Mouse (Mus musculus) ES-Bruce4 (cell line): ENCODE measurements around the gene St3gal6. TPM values are rescaled to one million over a fixed set of nuclear protein-coding genes. Genes with fewer than 3 reads are reported as not detected.

Experiments used
- H3K27ac ChIP-seq: 2 replicates; pipeline ENCODE4 v1.5.1; 2012; ENCODE audit warnings: low read length, inconsistent platforms; ENCODE audit not compliant: insufficient read depth
- H3K27me3 ChIP-seq: 2 replicates; pipeline ENCODE4 v1.6.1; 2012; ENCODE audit warnings: mild to moderate bottlenecking, low read length, inconsistent platforms; ENCODE audit not compliant: control insufficient read depth, poor library complexity, insufficient read depth, severe bottlenecking
- H3K36me3 ChIP-seq: 2 replicates; pipeline ENCODE4 v1.6.1; 2012; ENCODE audit warnings: inconsistent platforms, mild to moderate bottlenecking, low read length, moderate library complexity; ENCODE audit not compliant: control insufficient read depth, poor library complexity, insufficient read depth, severe bottlenecking
- H3K4me1 ChIP-seq: one replicate; pipeline ENCODE4 v1.8.1; 2011; ENCODE audit warnings: low read length; ENCODE audit not compliant: control insufficient read depth, insufficient read depth
- H3K4me3 ChIP-seq: 2 replicates; pipeline ENCODE4 v1.5.1; 2011; ENCODE audit warnings: low read depth, mild to moderate bottlenecking, low read length
- H3K9ac ChIP-seq: 2 replicates; pipeline ENCODE4 v1.6.1; 2012; ENCODE audit warnings: low read depth, mild to moderate bottlenecking, inconsistent platforms; ENCODE audit not compliant: poor library complexity, severe bottlenecking
- H3K9me3 ChIP-seq: replicated peaks from 2 replicates; pipeline ENCODE4 v1.6.1; 2012; ENCODE audit warnings: mild to moderate bottlenecking, low read length, inconsistent platforms; ENCODE audit not compliant: control insufficient read depth, poor library complexity, insufficient read depth, severe bottlenecking
- CTCF ChIP-seq: IDR thresholded peaks from one replicate; pipeline ENCODE4 v1.8.1; 2011; ENCODE audit warnings: low read depth, low read length
- EP300 ChIP-seq: IDR thresholded peaks from 2 replicates; pipeline ENCODE4 v1.6.1; 2011; ENCODE audit warnings: low read depth, low read length; ENCODE audit not compliant: insufficient read depth
- POLR2A ChIP-seq: IDR thresholded peaks from one replicate; pipeline ENCODE4 v1.8.1; 2011; ENCODE audit warnings: low read length; ENCODE audit not compliant: insufficient read depth
- polyA plus RNA-seq: library from polyadenylated mRNA; stranded (reverse); fragments of >200 nt; gene quantifications from 2 replicates; pipeline ENCODE4 v1.2.4, GENCODE M21; 2011; ENCODE audit warnings: low read depth; ENCODE audit not compliant: missing spikeins, insufficient read depth, insufficient read length

Gene St3gal6
- polyA plus RNA-seq, 1 experiment = 5.2 TPM

GRCm38 (mm10) chr16:58451647-58452046, 72.4 kb downstream of the St3gal6 start:
- Histone ChIP-seq H3K36me3 (peaks cover 4% of the 10 kb centered on the region), H3K9me3 (no peaks in the 10 kb centered on the region), H3K9ac (no peak overlapping the region), H3K4me1 (no peaks in the 10 kb centered on the region), H3K27me3 (no peaks in the 10 kb centered on the region), H3K4me3 (no peak overlapping the region), H3K27ac (no peak overlapping the region)
- TF ChIP-seq CTCF (no peak), EP300 (no peak), POLR2A (no peak)

DNA sequence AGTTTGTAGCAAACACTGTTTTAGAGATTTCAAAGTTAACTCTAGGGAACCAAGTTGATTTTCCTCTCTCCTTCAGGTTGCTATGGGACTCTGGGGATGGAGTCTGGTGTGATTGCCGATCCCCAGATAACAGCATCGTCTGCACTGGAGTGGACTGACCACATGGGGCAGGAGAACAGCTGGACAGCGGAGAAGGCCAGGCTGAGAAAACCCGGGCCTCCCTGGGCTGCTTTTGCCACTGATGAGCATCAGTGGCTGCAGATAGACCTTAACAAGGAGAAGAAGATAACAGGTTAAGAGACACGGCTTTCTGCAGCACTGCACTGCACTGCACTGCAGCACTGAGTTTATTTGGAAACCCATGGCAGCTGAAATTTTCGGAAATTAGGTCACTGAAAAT, 73.4 kb downstream of the St3gal6 start:
- H3K27ac ChIP-seq = no peak overlapping the region
- no peaks in the 10 kb centered on the region for H3K9me3 ChIP-seq
- TF ChIP-seq CTCF (no peak), POLR2A (no peak), EP300 (no peak)
- H3K4me1 ChIP-seq = no peaks in the 10 kb centered on the region
- H3K4me3 ChIP-seq = no peak overlapping the region
- no peaks in the 10 kb centered on the region for H3K27me3 ChIP-seq
- no peak overlapping the region for H3K9ac ChIP-seq
- H3K36me3 ChIP-seq = no peaks in the 10 kb centered on the region; the same call in 1 of the 2 replicates

- Histone ChIP-seq H3K9me3 (no peaks in the 10 kb centered on the region), H3K27ac (no peak overlapping the region), H3K27me3 (no peaks in the 10 kb centered on the region), H3K9ac (no peak overlapping the region), H3K36me3 (no peaks in the 10 kb centered on the region; the same call in 1 of the 2 replicates), H3K4me3 (no peak overlapping the region), H3K4me1 (no peaks in the 10 kb centered on the region)
- no peak for TF ChIP-seq POLR2A
- no peak for TF ChIP-seq CTCF
- no peak for TF ChIP-seq EP300
Measured at GRCm38 (mm10) chr16:58449073-58449472, 75.0 kb downstream of the St3gal6 start.

- H3K4me3 ChIP-seq = no peak overlapping the region
- H3K27me3 ChIP-seq = no peaks in the 10 kb centered on the region
- no peak for TF ChIP-seq POLR2A
- TF ChIP-seq CTCF = no peak
- no peak for TF ChIP-seq EP300
- no peaks in the 10 kb centered on the region; the same call in 1 of the 2 replicates for H3K36me3 ChIP-seq
- H3K27ac ChIP-seq = no peak overlapping the region
- H3K9me3 ChIP-seq = no peaks in the 10 kb centered on the region
- H3K4me1 ChIP-seq = no peaks in the 10 kb centered on the region
- no peak overlapping the region for H3K9ac ChIP-seq
Measured at GRCm38 (mm10) chr16:58446281-58447259, 77.5 kb downstream of the St3gal6 start.

- no peak overlapping the region for H3K9ac ChIP-seq
- no peak overlapping the region for H3K4me3 ChIP-seq
- TF ChIP-seq CTCF (no peak), EP300 (no peak), POLR2A (no peak)
- no peak overlapping the region for H3K27ac ChIP-seq
- H3K36me3 ChIP-seq = no peaks in the 10 kb centered on the region
- no peaks in the 10 kb centered on the region for H3K9me3 ChIP-seq
- no peaks in the 10 kb centered on the region for H3K27me3 ChIP-seq
- no peaks in the 10 kb centered on the region for H3K4me1 ChIP-seq
Measured at GRCm38 (mm10) chr16:58444735-58445134, 79.3 kb downstream of the St3gal6 start.

- TF ChIP-seq CTCF (no peak), EP300 (no peak), POLR2A (no peak)
- Histone ChIP-seq H3K27ac (no peak overlapping the region), H3K9me3 (no peaks in the 10 kb centered on the region), H3K4me3 (no peak overlapping the region), H3K36me3 (peaks cover 3% of the 10 kb centered on the region), H3K4me1 (no peaks in the 10 kb centered on the region), H3K9ac (no peak overlapping the region), H3K27me3 (no peaks in the 10 kb centered on the region)
Measured at GRCm38 (mm10) chr16:58432384-58432783, 91.7 kb downstream of the St3gal6 start.
